Comparison of ENCODE assay signal across 8 mouse cellular contexts in the genomic region with DNA sequence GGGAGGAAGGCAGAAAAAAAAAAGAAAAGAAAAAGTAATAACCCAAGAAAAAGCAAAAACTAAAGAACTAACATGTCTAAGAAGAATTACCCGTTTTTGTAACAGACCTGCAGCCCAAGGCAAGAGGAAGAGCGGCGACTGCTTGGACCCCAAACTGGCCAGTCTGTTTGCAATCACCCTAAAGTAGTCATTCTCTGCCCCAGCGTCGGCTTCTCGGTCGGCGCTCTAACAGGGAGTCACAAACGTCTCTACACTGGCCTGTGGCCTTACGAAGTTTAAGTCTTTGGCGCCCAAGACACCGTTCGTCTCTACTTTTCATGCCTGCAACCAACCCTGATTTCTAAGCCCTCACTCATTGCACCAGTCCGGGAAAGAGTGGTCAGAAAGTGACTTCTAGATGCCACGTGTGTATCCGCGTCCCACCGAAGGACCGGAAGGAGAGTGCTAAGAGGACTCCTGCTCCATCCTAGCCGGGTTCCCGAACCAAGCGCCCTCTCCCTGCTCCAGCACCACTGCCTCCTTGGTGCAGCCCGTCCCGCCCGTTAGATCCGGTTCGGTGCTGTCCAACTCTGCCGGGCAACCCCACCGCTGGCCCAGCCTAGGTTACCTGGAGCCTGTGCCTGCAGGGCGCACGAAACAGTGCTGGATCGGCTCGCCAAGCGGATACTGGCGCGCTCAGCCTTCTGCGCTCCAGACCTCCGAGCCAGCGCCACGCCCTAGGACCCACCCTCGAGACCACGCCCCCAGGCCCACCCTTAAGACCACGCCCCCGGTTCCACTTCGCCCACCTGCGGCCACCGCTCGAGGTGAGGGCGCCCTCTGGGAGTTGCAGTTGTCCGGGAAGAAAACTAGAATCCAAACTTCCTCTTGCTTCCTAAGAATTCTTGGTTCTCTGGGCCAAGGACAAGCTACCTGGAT. TPM values are rescaled to one million over a fixed set of nuclear protein-coding genes. Genes with fewer than 3 reads are reported as not detected.
DNase-seq lines count a peak whose midpoint lies in the region; ATAC-seq and TF ChIP-seq lines count a peak whose summit lies in the region.

No protein-coding gene starts in this region.

- H3K4me3 ChIP-seq in ES-E14 (ENCODE audit: insufficient read depth in 1 of 2, low read depth in 1 of 2, low read length in 2 of 2, poor library complexity in 1 of 2, severe bottlenecking in 1 of 2), result peak overlapping the region; percentile 76 to 84
- peak overlapping the region; percentile 45 for H3K4me3 ChIP-seq in forebrain, embryonic 11.5 days (ENCODE audit: low read depth, low read length)
- peak overlapping the region; percentile 55 for H3K4me3 ChIP-seq in limb, embryonic 10.5 days

- peaks cover 5% of the 10 kb centered on the region for H3K27me3 ChIP-seq in forebrain, embryonic 11.5 days (ENCODE audit: control insufficient read depth, insufficient read depth, low read length)
- H3K27me3 ChIP-seq in limb, embryonic 10.5 days (ENCODE audit: low read depth, poor library complexity, severe bottlenecking), result peaks cover 21% of the 10 kb centered on the region

- no peaks in the 10 kb centered on the region for H3K9me3 ChIP-seq in ES-E14 (ENCODE audit: control insufficient read depth, insufficient read depth, low read depth, low read length)
- no peaks in the 10 kb centered on the region for H3K9me3 ChIP-seq in forebrain, embryonic 11.5 days (ENCODE audit: control insufficient read depth, low read length)
- no peaks in the 10 kb centered on the region for H3K9me3 ChIP-seq in limb, embryonic 10.5 days (replicated peaks)

- peak overlapping the region; percentile 71 for H3K9ac ChIP-seq in ES-E14 (ENCODE audit: insufficient read depth, low read depth, low read length, poor library complexity, severe bottlenecking)
- H3K9ac ChIP-seq in forebrain, embryonic 11.5 days (ENCODE audit: low read length), result peak overlapping the region; percentile 37

- peak; percentile 70 for DNase-seq in ES-E14 (ENCODE audit: low read depth, low spot score)
- DNase-seq in c-Kit-positive CD71-positive TER-119-positive erythroid progenitor cells, embryonic 14.5 days (ENCODE audit: low spot score), result peak; percentile 70
- peak; percentile 78 for DNase-seq in forebrain, embryonic 11.5 days (ENCODE audit: low spot score)
- peak; percentile 90 for DNase-seq in heart, postnatal 4 days
- DNase-seq in limb, embryonic 10.5 days (ENCODE audit: low spot score), result peak; percentile 84
- DNase-seq in mesoderm, embryonic 11.5 days (ENCODE audit: low read depth, low spot score), result peak; percentile 65
- peak; percentile 92 to 94 for DNase-seq in spleen, postnatal 10 days (ENCODE audit: low spot score in 2 of 2)
- DNase-seq in adipocyte (ENCODE audit: low spot score), result no peak

- WGBS in forebrain, embryonic 11.5 days, result 1% methylated on average over 50 of the region's 50 CpGs
- WGBS in limb, embryonic 10.5 days, result under 1% methylated on average over 49 of the region's 50 CpGs

- no peaks in the 10 kb centered on the region for H3K36me3 ChIP-seq in ES-E14 (ENCODE audit: control insufficient read depth, insufficient read depth, low read length, poor library complexity, severe bottlenecking)
- no peaks in the 10 kb centered on the region for H3K36me3 ChIP-seq in forebrain, embryonic 11.5 days (ENCODE audit: control insufficient read depth, insufficient read depth, low read length)
- no peaks in the 10 kb centered on the region for H3K36me3 ChIP-seq in limb, embryonic 10.5 days

- peak; percentile 91 for ATAC-seq in forebrain, embryonic 11.5 days (replicated peaks; ENCODE audit: low FRiP score)

- H3K4me1 ChIP-seq in ES-E14 (ENCODE audit: control insufficient read depth in 2 of 2, insufficient read depth in 2 of 2, low read length in 2 of 2, poor library complexity in 1 of 2), result peaks cover 2 to 4% of the 10 kb centered on the region in 2 experiments; a peak in 1 of 4 replicates
- H3K4me1 ChIP-seq in forebrain, embryonic 11.5 days (replicated peaks; ENCODE audit: control insufficient read depth, insufficient read depth, low read length), result peaks cover 6% of the 10 kb centered on the region; the same call in 1 of the 2 replicates
- H3K4me1 ChIP-seq in limb, embryonic 10.5 days, result 0 out of 2 replicates have a peak, but pooled peaks cover 7% of the 10 kb centered on the region

- H3K4me2 ChIP-seq in forebrain, embryonic 11.5 days (ENCODE audit: low read depth, low read length, severe bottlenecking), result peak overlapping the region; percentile 86

- in situ Hi-C loops in ES-E14 (cut with MboI; ENCODE audit: low sequenced_read_pairs in 2 of 2, unreplicated experiment in 2 of 2), result no loop called here

- H3K27ac ChIP-seq in ES-E14 (ENCODE audit: insufficient read depth, low read depth, low read length, poor library complexity, severe bottlenecking), result no peak overlapping the region
- H3K27ac ChIP-seq in forebrain, embryonic 11.5 days (ENCODE audit: low read depth, low read length), result no peak overlapping the region
- peak overlapping the region; percentile 51 for H3K27ac ChIP-seq in limb, embryonic 10.5 days

TF ChIP-seq in ES-E14, 5 proteins besides CTCF, POLR2A, EP300 and RAD21:
- TF ChIP-seq HCFC1 (IDR thresholded peaks at IDR 0.05; ENCODE audit: borderline replicate concordance, insufficient read depth, low read length), result no peak
- no peak for TF ChIP-seq CHD2 (IDR thresholded peaks at IDR 0.05; ENCODE audit: low read depth, low read length)
- TF ChIP-seq MAFK (IDR thresholded peaks at IDR 0.05; ENCODE audit: insufficient read depth, low read depth, low read length), result no peak
- no peak for TF ChIP-seq ZC3H11A (IDR thresholded peaks at IDR 0.05; ENCODE audit: borderline replicate concordance, low read depth, low read length)
- no peak for TF ChIP-seq ZNF384 (IDR thresholded peaks at IDR 0.05; ENCODE audit: low read depth, low read length)
TF ChIP-seq in ES-E14: peak in this region for 0.

RNA-seq across cellular contexts. Expression of gene Gcnt1, which starts 16.4 kb away (rescaled TPM):
- 18.7 and 24.1 TPM in 2 replicates for total RNA-seq in ES-E14 (2012; rRNA removed)
- 2.8 and 3.4 TPM in 2 replicates for polyA plus RNA-seq in forebrain, embryonic 11.5 days (2014; fragmentation: Nextera tagmentation; extraction: Ambion mirVana)
- total RNA-seq in heart, postnatal 4 days (2021), result 10 to 100 TPM; 10.2 to 10.8 TPM
- 2.2 and 2.7 TPM in 2 replicates for polyA plus RNA-seq in limb, embryonic 10.5 days (2016; fragmentation: Nextera tagmentation; extraction: Ambion mirVana)

RNA-seq across cellular contexts. Expression of gene Rfk, which starts 37.6 kb away (rescaled TPM):
- total RNA-seq in ES-E14 (2012; rRNA removed), result 8.2 and 18.0 TPM in 2 replicates
- polyA plus RNA-seq in forebrain, embryonic 11.5 days (2014; fragmentation: Nextera tagmentation; extraction: Ambion mirVana), result 87.2 and 96.4 TPM in 2 replicates
- 10 to 100 TPM; 48.3 to 57.7 TPM for total RNA-seq in heart, postnatal 4 days (2021)
- polyA plus RNA-seq in limb, embryonic 10.5 days (2016; fragmentation: Nextera tagmentation; extraction: Ambion mirVana), result 49.6 and 55.5 TPM in 2 replicates
